Mouse (Mus musculus) cerebellum, adult 8-10 months (tissue): ENCODE results near the gene C5ar1.

Source experiments
- DNase-seq: peaks from one replicate; pipeline ENCODE4 v3.0.0; 2022

C5ar1 gene

DNA sequence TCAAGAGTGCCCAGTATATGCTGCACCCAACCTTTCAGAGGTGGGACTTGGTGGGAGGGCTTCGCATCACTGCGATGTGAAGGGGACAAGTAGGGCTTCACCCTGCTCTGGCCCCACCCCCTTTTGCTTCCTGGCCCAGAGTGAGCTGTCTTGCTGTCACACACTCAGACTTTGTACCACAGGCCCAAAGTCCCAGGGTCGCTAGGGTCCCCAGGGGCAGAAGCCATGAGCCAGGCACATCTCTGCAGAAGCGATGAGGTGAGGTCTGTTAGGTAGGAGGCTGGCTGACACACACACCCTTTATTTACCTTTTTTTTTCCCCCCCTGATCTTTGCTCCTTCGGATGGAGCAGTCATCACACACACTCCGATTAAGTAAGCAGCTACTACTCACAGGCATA, 46.1 kb downstream of the C5ar1 start:
- no peak for DNase-seq

DNA sequence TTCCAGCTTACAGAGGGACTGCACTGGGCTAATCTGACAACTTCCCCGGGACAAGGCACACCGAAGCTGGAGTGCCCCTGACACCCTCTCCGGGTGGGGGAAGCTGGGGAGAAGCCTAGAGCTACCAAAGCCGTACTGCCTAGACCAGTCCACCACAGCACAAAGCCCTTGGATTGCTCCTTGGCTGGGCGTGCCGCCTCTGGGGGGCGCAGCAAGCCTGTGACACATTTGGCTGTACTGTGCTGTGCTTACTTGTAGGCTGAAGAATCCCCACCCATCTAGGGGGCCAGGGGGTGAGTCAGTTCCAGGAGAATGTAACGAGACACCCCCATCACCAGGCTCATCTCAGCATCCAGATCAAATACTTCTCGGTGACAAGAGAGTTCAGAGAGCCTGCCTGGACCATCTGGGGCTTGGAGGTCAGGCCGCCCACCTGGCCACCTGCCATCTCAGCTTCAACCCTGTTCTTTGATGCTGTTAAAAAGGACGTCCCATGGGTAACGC, 48.4 kb downstream of the C5ar1 start:
- DNase-seq: no peak

DNA sequence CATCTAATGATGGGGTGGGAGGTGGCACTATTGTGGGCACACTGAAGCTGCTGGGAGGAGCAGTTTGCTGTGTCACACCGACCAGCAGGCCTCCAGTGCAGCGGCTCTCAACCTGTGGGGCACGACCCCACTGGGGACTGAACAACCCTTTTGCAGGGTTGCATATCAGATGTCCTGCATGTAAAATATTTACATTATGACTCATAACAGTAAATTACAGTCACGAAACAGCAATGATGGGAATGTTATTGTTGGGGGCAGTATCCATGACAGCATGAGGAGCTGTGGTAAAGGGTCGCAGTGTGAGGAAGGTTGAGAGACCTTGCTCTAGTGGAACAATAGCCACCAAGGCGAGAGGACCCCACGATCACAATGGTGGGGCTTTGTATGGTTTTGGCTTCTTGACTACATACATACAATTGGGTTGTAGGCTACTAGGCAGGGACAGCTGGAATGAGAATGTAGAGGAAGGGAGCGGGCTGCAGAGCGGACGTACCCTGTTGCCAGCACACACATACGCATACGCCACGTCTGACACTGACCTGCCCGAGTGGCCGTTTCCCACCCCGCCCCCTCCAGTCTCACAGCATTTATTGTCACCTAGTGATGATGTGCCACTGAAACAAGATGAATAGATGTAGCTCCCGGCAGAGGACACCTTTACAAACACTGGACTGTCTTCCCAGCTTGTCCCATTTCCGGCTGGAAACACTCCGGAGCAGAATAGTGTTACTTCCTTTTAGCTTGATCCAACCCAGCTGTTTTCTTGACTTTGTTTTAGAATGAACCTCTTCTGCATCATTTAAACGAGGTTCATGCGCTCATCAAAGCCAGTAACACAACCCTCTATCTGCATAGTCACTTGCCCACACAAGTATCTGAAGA, 50.3 kb downstream of the C5ar1 start:
- DNase-seq: no peak

DNA sequence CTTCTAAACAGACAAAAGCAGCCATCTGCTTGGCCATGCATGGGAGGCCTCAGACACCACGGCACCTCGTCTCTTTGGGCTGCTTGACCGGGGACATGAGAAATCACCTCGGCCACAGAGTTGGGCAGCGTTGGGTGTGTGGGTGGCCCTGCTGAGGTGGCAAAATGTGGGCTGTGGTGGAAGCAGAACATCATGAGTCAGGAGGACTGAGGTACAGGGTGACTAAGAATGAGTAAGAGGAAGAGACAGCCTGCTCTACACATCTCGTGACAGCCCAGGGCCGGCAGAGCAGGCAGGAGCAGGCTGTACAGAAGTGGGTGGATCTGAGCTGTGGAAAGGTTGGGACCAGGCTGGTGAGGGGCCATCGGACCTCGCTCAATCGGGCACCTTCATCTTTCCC, 51.8 kb downstream of the C5ar1 start:
- no peak for DNase-seq

DNA sequence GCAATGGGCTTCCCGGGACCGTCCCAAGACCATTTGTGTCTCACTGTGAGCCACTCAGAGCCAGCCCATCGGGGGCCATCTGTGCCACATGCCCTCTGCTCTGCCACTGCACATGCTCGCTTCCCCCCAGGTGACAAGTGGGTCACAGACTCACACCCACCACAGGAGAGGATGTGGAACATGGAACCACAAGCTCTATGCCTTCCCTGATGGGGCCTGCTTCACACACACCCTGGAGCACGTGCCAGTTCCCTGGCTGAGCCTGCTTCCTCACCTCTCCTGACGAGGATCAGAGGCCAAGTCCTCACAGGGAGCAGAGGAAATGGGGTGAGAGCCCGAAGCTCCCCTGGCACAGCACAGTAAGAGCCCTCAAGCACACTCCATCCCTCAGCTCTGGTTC, 52.3 kb downstream of the C5ar1 start:
- no peak for DNase-seq

DNA sequence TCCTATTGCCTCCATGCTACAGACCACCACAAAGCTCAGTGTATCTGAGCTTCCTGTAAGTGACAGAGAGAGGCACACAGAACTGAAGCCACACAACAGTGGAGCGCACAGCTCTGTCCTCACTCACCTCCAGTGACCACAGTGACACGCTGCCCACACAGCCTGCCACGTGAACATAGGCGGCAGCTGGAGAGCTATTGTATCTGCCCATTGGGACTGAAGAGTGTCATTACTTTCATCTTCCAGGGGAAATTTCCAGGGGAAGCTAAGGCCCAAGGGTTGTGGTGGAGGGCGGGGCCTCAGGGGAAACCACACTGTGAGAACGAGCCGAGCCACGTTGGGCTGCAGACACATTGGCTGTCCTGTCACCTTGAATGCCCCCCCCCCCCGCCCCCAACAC, 54.5 kb downstream of the C5ar1 start:
- DNase-seq: no peak

DNA sequence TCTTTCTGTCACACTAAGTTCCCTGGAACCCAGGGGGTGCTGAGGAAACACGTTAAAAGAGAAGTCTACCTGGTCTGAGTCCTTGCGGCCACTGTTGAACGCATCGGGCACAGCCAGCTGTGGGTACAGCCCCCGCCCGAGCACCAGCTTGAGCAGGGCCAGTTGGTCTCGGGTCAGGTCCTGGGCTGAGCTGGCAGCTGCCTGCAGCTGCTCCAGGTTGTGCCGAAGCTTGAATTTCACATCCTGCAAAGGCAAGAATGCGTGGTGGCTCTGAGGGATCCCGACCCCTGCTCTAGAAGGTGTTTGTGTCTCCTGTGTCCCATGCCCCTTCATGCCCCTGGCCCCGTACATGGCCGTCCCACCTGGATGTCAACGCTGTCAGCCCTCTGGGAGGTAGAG, 55.8 kb downstream of the C5ar1 start:
- DNase-seq: no peak

DNA sequence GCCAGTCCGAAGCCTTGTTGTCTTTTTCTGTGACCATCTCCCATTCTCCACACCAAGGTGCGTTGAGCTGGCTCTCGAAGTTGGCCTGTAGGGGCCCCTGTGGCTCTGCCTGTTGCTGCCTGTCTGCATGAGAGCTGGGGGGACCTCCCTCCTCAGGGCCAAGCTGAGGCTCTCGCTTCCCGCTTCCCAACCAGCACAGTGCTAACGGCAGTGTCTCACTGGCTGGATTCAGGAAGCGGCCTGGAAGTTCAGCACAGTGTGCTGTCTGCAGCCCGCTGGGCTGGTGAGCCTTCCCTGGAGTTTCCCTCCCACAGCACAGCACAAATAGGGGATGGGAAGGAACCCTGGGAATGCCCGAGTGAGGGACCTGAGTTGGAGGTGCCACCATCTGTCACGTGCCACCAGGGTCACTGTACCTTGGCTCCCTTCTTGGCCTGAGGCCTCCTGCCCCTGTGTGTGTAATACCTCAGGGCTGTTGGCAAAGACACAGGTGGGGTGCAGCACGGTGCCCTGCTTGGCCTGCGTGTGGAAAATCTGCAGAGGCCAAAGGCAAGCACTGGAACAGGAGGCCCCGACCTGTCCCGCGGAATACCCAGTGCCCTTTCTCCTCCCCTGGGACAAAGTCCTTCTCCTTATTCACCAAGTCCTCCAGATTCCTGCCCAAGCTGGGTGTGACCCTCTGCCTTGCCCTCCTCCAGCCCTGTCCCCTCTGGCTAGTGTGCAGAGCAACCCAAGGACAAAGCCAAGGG, 56.4 kb downstream of the C5ar1 start:
- no peak for DNase-seq

DNA sequence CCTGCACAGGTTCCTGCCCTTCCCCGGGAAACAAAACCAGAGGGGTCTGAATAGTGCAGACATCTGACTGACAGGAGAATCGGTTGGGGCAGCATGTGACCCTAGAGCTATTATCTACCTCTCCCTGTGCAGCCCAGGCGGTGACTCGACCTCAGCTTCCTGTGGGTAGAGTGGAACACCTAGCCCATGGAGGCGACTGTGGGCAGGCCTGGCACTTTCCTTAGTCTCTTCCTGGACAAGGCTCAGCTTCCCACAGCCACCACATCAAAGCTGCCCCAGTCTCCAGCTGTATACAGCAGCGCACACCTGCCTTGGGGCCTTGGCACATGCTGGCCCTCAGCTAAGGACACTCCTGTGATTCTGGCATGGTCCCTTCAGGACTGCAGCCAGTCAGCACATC, 58.2 kb downstream of the C5ar1 start:
- DNase-seq: no peak

DNA sequence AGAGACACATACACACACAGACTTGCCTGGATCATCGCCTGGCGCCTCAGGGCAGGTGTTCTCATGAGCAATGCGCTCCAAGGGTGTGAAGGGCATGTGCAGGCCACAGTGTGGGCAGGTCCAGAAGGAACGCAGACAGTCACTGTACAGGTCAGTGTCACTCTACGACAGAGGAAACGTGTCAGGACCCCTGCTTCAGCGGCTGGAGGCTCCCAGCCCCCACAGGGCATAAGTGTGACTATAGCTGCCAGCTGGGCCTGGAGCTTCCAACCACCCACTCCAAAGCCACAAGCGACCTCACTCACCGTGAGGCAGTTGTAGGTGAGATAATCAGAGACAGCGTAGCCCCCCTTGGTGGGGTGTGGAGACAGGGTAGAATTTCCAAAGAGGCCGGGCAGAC, 60.8 kb downstream of the C5ar1 start:
- no peak for DNase-seq

DNA sequence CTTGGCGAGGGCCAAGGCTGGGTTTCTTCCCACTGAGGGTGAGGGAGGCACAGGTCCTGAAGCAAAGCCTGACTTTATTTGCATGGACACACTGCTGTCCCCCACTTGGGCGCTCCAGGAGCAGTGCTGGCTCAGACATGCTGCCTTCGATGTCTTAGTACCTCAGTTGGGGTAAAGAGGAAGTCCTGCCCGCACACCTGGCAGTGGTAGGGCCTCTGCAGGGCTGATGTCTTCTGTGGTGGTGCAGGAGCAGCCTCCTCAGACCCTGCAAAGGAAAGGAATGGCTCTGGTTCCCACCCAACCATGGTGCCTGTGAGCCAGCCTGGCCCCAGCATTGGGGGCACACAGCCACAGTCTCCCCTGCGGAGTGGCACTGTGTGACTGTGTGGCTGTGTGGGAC, 62.2 kb downstream of the C5ar1 start:
- DNase-seq: no peak
